Mouse (Mus musculus) midbrain, embryonic 12.5 days (tissue): ENCODE results near the gene Chrnd. TPM values are rescaled to one million over a fixed set of nuclear protein-coding genes. Genes with fewer than 3 reads are reported as not detected.

ENCODE experiments used
- ATAC-seq: fragments of 200-750 bp; cut with Nextera tagmentation; 2 replicates; pipeline ENCODE4 v1.8.0; 2017; ENCODE audit warnings: low read depth, moderate TSS enrichment, moderate library complexity; ENCODE audit not compliant: low FRiP score
- H3K27ac ChIP-seq: fragments of 300-500 bp; sonication (generic); replicated peaks from 2 replicates; pipeline ENCODE4 v1.5.1; 2016; ENCODE audit warnings: mild to moderate bottlenecking
- H3K27me3 ChIP-seq: fragments of 300-500 bp; sonication (generic); 2 replicates; pipeline ENCODE4 v1.6.1; 2016; ENCODE audit warnings: mild to moderate bottlenecking
- H3K36me3 ChIP-seq: fragments of 300-500 bp; sonication (generic); 2 replicates; pipeline ENCODE4 v1.6.1; 2016
- H3K4me1 ChIP-seq: fragments of 300-500 bp; sonication (generic); 2 replicates; pipeline ENCODE4 v1.6.1; 2016
- H3K4me2 ChIP-seq: fragments of 300-500 bp; sonication (generic); replicated peaks from 2 replicates; pipeline ENCODE4 v1.6.1; 2016; ENCODE audit warnings: mild to moderate bottlenecking, moderate library complexity
- H3K4me3 ChIP-seq: fragments of 300-500 bp; sonication (generic); 2 replicates; pipeline ENCODE4 v1.5.1; 2016; ENCODE audit warnings: mild to moderate bottlenecking
- H3K9ac ChIP-seq: fragments of 300-500 bp; sonication (generic); replicated peaks from 2 replicates; pipeline ENCODE4 v1.6.1; 2016; ENCODE audit warnings: mild to moderate bottlenecking, moderate library complexity
- H3K9me3 ChIP-seq: fragments of 300-500 bp; sonication (generic); 2 replicates; pipeline ENCODE4 v1.6.1; 2016; ENCODE audit warnings: mild to moderate bottlenecking
- WGBS: fragments of 180-500 bp; shearing (Covaris S2); methylation state at CpG from one replicate; pipeline ENCODE4 v1.1.7; 2016; 5-methylcytosine and 5-hydroxymethylcytosine counted together
- polyA plus RNA-seq: library from polyadenylated mRNA; unstranded; fragments of >200 nt; fragmentation: Nextera tagmentation; extraction: Ambion mirVana; gene quantifications from 2 replicates; pipeline ENCODE4 v1.2.1, GENCODE M21; 2016

The Chrnd gene
- polyA plus RNA-seq, 1 experiment from 2014 or later: not detected

- Histone ChIP-seq H3K27ac (no peak overlapping the region), H3K27me3 (no peaks in the 10 kb centered on the region), H3K9me3 (no peaks in the 10 kb centered on the region), H3K4me1 (0 out of 2 replicates have a peak, but pooled peaks cover 3% of the 10 kb centered on the region), H3K9ac (no peak overlapping the region), H3K4me2 (0 out of 2 replicates have a peak overlapping the region, but pooled peaks have one; percentile 8), H3K36me3 (no peaks in the 10 kb centered on the region), H3K4me3 (no peak overlapping the region)
- ATAC-seq: peak; percentile 82
- WGBS: 30% methylated on average over 22 of the region's 22 CpGs
Observed at GRCm38 (mm10) chr1:87245929-87246815, 55.8 kb downstream of the Chrnd start.

Other genes starting within 250 kb of the Chrnd start
- gene Alppl2, start 100.7 kb upstream of the Chrnd start, polyA plus RNA-seq: not detected in 2 replicates
- gene Alpi, start 89.0 kb upstream of the Chrnd start, polyA plus RNA-seq: not detected in 2 replicates
- not detected in 2 replicates for gene Akp3, start 65.6 kb upstream of the Chrnd start, polyA plus RNA-seq
- 7.5 and 8.8 TPM in 2 replicates for gene Ecel1, start 34.1 kb upstream of the Chrnd start, polyA plus RNA-seq
- 0.08 and 0.17 TPM in 2 replicates for gene Prss56, start 7.3 kb upstream of the Chrnd start, polyA plus RNA-seq
- gene Chrng, start 14.1 kb downstream of the Chrnd start, polyA plus RNA-seq: not detected in 2 replicates
- 147 and 148 TPM in 2 replicates for gene Eif4e2, start 23.3 kb downstream of the Chrnd start, polyA plus RNA-seq
- gene Efhd1, start 73.8 kb downstream of the Chrnd start, polyA plus RNA-seq: 0.54 and 0.58 TPM in 2 replicates
- gene Gigyf2, start 136.4 kb downstream of the Chrnd start, polyA plus RNA-seq: 64.3 and 71.7 TPM in 2 replicates
- gene Kcnj13, start 204.1 kb downstream of the Chrnd start, polyA plus RNA-seq: 1.4 and 2.3 TPM in 2 replicates